Mouse (Mus musculus) urinary bladder, adult 2 months (tissue): ENCODE data around the gene Tmprss4. TPM values are rescaled to one million over a fixed set of nuclear protein-coding genes. Genes with fewer than 3 reads are reported as not detected.

ENCODE experiments used
- DNase-seq: peaks from one replicate; pipeline ENCODE4 v3.0.0; 2022; ENCODE audit warnings: low spot score
- polyA plus RNA-seq: library from polyadenylated mRNA; depleted of rRNA; stranded (reverse); fragments of >200 nt; gene quantifications from 2 replicates; pipeline ENCODE4 v1.2.3, GENCODE M21; 2012

Gene Tmprss4
- polyA plus RNA-seq, 1 experiment = 5.6 TPM

DNA sequence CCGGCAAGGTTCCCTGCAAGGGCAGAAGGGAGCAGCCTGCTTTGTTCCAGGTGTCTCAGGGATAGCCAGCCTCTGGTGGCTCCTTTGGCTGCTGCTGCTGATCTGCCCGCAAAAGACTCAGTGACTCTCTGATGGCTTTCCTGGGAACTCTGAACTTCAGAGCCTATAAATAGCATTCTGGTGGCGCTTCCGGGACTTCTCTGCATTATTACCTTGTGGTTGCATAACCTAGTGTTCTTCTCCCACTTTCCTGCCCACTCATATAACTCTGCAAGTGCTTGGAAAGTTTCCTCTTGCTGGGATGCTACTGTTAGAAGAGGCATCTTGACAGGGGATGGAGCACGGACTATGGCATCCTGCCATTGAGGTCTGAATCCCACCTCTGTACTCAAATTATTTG is 6.3 kb downstream of the Tmprss4 start:
- DNase-seq = no peak

DNA sequence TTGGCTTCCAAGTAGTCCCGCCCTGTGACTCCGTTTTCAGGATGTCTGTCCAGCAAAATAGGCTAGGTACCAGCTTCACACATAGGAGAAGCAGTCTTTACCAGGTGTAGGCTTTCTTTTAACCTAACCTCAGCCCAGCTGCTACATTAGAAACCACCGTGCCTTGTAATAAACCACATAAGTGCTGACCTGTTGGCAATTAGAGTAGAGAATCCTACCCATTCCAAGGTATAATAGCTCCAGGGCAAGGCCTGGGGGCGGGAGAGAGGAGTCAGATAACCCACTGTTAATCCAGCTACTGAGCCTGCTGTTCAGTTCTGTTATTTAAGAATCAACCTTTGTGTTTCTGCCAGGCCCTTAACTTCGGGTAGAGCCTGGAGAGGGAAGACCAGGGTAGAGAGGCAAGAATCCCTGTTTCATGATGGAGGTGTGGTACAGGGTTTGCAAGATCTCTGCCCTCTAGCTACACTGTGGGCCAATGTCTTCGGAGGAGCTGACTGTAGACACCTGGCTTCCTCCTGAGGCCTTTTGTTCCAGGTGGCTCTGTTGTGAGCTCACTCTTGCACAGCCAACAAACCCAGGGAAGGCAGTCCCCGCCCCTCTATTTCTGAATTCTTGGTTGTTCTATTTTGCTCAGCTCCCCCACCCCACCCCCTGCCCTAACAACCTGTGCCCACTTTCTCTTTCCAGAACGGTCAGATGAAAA is 7.6 kb downstream of the Tmprss4 start:
- no peak for DNase-seq

DNA sequence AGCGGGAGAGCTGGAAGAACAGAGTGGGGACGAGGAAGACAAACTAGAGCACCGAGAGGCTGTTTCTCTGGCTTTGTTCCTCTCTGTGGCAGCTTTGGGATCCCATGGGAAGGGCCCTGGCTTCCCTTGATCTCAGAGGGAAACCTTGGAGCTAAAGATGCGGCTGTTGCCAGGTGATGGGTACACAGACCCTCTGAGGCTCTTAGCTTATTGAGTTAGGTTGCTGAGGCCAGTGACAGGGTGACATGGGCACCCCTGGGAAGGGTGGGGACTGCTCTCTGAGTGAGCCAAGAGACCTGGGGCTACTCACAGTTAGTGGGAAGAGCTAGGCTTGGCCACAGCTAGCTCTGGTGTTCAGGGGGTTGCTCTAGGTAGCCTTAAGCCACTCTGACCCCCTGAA is 8.4 kb downstream of the Tmprss4 start:
- no peak for DNase-seq

DNA sequence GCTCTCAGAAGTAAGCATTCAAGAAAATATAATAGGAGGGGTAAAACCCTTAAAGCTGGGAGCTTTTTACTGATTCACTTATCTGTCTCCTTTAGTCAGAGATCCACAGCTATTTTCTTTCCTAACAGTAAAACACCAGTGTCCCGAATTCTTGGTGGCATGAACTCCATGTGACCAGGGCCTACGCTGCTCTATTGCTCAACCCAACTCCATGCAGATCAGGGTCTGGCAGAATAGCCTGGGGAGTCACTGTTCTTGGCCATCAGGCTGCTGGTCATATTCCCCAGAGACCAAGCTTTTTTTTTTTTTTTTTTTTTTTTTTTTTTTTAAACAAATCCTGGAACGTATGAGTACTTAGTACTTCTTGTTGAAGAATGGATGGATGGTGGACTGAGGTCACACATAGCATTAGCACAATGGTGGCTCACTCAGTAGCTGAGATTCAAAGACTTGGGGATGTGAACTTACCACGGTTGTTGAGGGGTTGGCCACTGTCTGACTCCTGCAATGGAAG is 14.2 kb downstream of the Tmprss4 start:
- DNase-seq = no peak

GRCm38 (mm10) chr9:45188570-45189563 is 15.0 kb downstream of the Tmprss4 start:
- no peak for DNase-seq

- DNase-seq = no peak
These were observed 18.6 kb downstream of the Tmprss4 start for GRCm38 (mm10) chr9:45185250-45185649.

DNA sequence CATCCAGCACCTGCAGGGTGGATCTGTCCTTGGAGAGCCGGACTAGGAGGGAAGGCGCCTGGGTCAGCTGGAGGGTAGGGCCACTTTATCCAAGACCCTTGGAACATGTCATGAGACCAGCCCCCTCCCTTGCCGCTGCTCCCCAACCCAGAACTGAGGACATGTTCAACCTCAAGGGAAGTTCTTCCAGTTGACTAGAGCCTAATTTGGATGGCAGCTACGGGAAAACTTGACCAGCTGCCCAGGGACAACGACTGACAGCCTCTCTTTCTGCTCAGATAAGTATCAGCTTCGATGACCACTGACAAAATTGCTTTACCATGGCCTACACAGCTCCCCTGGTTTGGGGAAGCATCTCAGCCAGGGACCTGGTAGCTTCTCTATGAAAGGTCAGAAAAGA is 20.6 kb downstream of the Tmprss4 start:
- DNase-seq = no peak

- DNase-seq = no peak
These were observed 21.4 kb downstream of the Tmprss4 start for GRCm38 (mm10) chr9:45182521-45182920.

DNA sequence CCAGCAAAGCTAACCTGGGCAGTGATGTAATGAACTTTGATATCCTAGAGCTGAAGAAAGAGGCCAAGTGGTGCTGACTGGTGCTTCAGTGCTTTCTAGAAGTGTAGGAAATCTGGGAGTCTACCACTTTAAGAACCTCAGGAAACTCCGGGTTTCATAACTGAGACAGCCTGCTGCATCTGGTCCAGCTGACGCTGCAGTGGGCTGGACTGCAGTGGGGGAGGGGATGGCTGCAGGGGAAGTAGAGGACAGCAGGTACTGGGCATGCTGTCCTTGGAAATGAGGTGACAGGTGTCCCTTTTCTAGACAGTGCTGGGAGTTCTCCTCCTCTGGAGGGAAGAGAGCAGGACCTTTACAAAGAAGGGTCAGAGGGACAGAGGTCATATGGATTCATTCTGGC is 22.1 kb downstream of the Tmprss4 start, which contains the start of gene BC049352:
Gene BC049352 (plus strand): TSS at position 238 of the 400 bp plus-strand sequence.
- DNase-seq = no peak

DNA sequence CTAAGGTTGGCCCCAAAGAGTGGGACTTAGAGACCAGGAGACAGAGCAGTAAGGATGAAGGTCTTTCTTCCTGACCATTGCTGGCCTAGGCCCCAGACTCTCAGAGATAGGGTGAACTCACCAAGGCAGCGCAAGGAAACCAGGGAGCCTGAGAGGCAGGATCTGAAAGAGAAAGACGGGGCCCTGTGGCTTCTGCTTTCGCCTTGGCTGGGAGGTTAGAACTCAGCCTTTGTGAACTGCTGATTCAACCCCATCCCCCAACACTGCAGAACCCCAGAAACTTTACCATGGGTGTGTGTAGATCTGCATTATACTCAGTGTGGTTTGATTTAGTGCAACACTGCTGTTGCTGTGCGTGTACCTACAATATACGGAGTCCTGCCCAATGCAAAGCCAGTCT is 24.6 kb downstream of the Tmprss4 start:
- no peak for DNase-seq

- DNase-seq = no peak
These were observed 30.4 kb downstream of the Tmprss4 start for GRCm38 (mm10) chr9:45173475-45173874.

- DNase-seq = no peak
These were observed 32.8 kb downstream of the Tmprss4 start for GRCm38 (mm10) chr9:45171073-45171610.

GRCm38 (mm10) chr9:45170150-45170549 is 33.7 kb downstream of the Tmprss4 start:
- no peak for DNase-seq

DNA sequence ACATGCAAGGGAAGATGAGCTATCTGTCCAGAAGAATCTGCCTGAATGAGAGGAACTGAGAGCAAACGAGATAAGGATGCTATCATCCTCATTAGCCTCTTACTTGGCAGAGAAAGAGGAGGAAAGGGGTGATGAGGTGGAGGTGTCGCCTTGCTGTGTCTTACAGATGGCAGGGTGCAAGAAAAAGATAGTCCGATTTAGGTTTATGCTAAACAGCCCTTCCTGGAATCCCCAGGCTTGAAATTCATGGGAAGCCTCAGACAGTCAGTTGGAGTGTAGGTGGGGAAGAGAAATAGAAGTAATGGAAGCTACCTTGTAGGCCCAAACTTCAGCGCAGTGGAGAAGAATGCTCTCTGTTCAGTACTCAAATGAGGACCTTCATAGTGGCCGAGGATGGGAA is 36.0 kb downstream of the Tmprss4 start:
- no peak for DNase-seq

GRCm38 (mm10) chr9:45153361-45153760 is 50.5 kb downstream of the Tmprss4 start:
- no peak for DNase-seq

DNA sequence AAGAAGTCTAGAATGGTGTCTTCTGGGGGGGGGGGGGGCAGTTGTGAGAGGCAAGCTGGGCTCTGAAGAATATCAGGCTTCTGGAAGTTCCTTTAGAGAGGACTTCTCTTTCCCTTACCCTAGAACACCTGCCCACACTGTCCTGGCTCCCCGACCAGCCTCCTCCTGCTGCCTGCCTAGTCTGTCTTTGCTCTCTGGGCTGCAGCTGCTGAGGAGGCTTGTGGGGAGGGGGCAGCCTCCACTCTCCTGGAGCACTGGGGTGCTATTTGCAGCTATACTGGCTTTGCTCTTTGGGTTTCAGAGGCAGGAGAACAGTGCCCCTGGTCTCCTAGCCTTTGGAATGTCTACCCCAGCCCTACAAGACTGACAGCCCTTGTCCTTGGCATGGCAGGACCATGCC is 53.0 kb downstream of the Tmprss4 start:
- DNase-seq = no peak

GRCm38 (mm10) chr9:45146267-45146597 is 57.7 kb downstream of the Tmprss4 start:
- peak; percentile 38 for DNase-seq

DNA sequence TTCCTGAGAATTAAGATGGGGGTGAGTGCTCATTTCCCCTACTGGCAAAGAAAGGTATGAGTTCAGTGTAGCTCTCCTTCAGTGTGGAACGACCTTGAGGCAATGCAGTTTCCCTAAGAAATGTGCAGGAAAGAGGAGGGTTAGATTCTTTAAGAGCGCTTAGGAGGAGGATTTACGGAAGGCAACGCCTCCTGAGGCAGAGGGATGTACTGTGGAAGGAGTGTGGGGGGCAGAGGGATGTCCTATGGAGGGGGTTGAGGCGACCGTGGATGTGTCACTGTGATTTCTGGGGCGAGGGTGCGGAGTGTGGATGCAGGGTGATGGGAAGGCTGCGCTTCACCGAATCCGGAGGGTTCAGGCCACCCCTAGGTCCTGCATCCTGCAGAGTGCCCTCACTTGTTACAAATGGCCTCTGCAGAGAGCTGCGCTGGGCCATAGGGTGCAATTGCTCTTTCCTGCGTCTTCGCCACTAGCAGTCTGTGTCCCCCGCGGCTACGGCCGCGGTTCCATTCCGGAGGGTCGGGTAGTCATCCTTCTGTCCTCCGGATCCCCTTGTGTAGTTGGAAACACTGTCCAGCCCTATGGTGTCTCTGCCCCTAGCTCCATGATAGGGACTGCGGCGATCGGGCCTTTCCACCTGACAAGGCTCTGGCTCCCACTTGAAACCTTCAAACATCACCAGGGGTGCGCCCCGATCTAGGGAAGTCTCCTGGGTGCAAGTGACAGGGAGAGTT is 58.2 kb downstream of the Tmprss4 start:
- no peak for DNase-seq

- DNase-seq = no peak
These were observed 61.2 kb downstream of the Tmprss4 start for GRCm38 (mm10) chr9:45142686-45143085.

GRCm38 (mm10) chr9:45140945-45141344 is 62.9 kb downstream of the Tmprss4 start:
- DNase-seq = no peak

GRCm38 (mm10) chr9:45139082-45139481 is 64.8 kb downstream of the Tmprss4 start:
- DNase-seq = no peak
